Mouse (Mus musculus): ENCODE measurements around the gene Vma21. TPM values are rescaled to one million over a fixed set of nuclear protein-coding genes. Genes with fewer than 3 reads are reported as not detected.

Gene Vma21
- polyA plus RNA-seq, 1 experiment, result 28.3 TPM

GRCm38 (mm10) chrX:71816401-71816857, 705 bp downstream of the Vma21 start:
- Histone ChIP-seq H3K4me1 (ENCODE audit: control insufficient read depth, insufficient read depth, low read length) (no peaks in the 10 kb centered on the region), H3K36me3 (ENCODE audit: control insufficient read depth, insufficient read depth, low read length, poor library complexity, severe bottlenecking) (no peaks in the 10 kb centered on the region), H3K9me3 (replicated peaks; ENCODE audit: control insufficient read depth, insufficient read depth, low read length, poor library complexity, severe bottlenecking) (no peaks in the 10 kb centered on the region), H3K4me3 (ENCODE audit: low read depth, low read length) (peak overlapping the region; percentile 66), H3K27ac (ENCODE audit: insufficient read depth, low read length) (no peak overlapping the region), H3K27me3 (ENCODE audit: control insufficient read depth, insufficient read depth, low read length, poor library complexity, severe bottlenecking) (no peaks in the 10 kb centered on the region), H3K9ac (ENCODE audit: low read depth, poor library complexity, severe bottlenecking) (peak overlapping the region; percentile 38)
- TF ChIP-seq CTCF (IDR thresholded peaks at IDR 0.05; ENCODE audit: low read depth, low read length) (no peak), EP300 (IDR thresholded peaks at IDR 0.05; ENCODE audit: insufficient read depth, low read depth, low read length) (no peak), POLR2A (IDR thresholded peaks at IDR 0.05; ENCODE audit: insufficient read depth, low read length) (no peak)

GRCm38 (mm10) chrX:71816931-71817361, 1.2 kb downstream of the Vma21 start:
- Histone ChIP-seq H3K4me3 (ENCODE audit: low read depth, low read length) (peak overlapping the region; percentile 66), H3K4me1 (ENCODE audit: control insufficient read depth, insufficient read depth, low read length) (no peaks in the 10 kb centered on the region), H3K9me3 (replicated peaks; ENCODE audit: control insufficient read depth, insufficient read depth, low read length, poor library complexity, severe bottlenecking) (no peaks in the 10 kb centered on the region), H3K27me3 (ENCODE audit: control insufficient read depth, insufficient read depth, low read length, poor library complexity, severe bottlenecking) (no peaks in the 10 kb centered on the region), H3K36me3 (ENCODE audit: control insufficient read depth, insufficient read depth, low read length, poor library complexity, severe bottlenecking) (no peaks in the 10 kb centered on the region), H3K9ac (ENCODE audit: low read depth, poor library complexity, severe bottlenecking) (peak overlapping the region; percentile 38), H3K27ac (ENCODE audit: insufficient read depth, low read length) (no peak overlapping the region)
- no peak for TF ChIP-seq EP300 (IDR thresholded peaks at IDR 0.05; ENCODE audit: insufficient read depth, low read depth, low read length)
- no peak for TF ChIP-seq CTCF (IDR thresholded peaks at IDR 0.05; ENCODE audit: low read depth, low read length)
- TF ChIP-seq POLR2A (IDR thresholded peaks at IDR 0.05; ENCODE audit: insufficient read depth, low read length), result no peak

GRCm38 (mm10) chrX:71838911-71839310, 23.2 kb downstream of the Vma21 start:
- Histone ChIP-seq H3K27me3 (ENCODE audit: control insufficient read depth, insufficient read depth, low read length, poor library complexity, severe bottlenecking) (no peaks in the 10 kb centered on the region), H3K36me3 (ENCODE audit: control insufficient read depth, insufficient read depth, low read length, poor library complexity, severe bottlenecking) (no peaks in the 10 kb centered on the region), H3K9ac (ENCODE audit: low read depth, poor library complexity, severe bottlenecking) (no peak overlapping the region), H3K4me3 (ENCODE audit: low read depth, low read length) (no peak overlapping the region), H3K4me1 (ENCODE audit: control insufficient read depth, insufficient read depth, low read length) (no peaks in the 10 kb centered on the region), H3K9me3 (replicated peaks; ENCODE audit: control insufficient read depth, insufficient read depth, low read length, poor library complexity, severe bottlenecking) (no peaks in the 10 kb centered on the region), H3K27ac (ENCODE audit: insufficient read depth, low read length) (no peak overlapping the region)
- TF ChIP-seq EP300 (IDR thresholded peaks at IDR 0.05; ENCODE audit: insufficient read depth, low read depth, low read length), result no peak
- no peak for TF ChIP-seq POLR2A (IDR thresholded peaks at IDR 0.05; ENCODE audit: insufficient read depth, low read length)
- TF ChIP-seq CTCF (IDR thresholded peaks at IDR 0.05; ENCODE audit: low read depth, low read length), result no peak

- H3K9me3 ChIP-seq (replicated peaks; ENCODE audit: control insufficient read depth, insufficient read depth, low read length, poor library complexity, severe bottlenecking), result no peaks in the 10 kb centered on the region
- H3K27ac ChIP-seq (ENCODE audit: insufficient read depth, low read length), result no peak overlapping the region
- H3K9ac ChIP-seq (ENCODE audit: low read depth, poor library complexity, severe bottlenecking), result no peak overlapping the region
- H3K36me3 ChIP-seq (ENCODE audit: control insufficient read depth, insufficient read depth, low read length, poor library complexity, severe bottlenecking), result no peaks in the 10 kb centered on the region
- TF ChIP-seq POLR2A (IDR thresholded peaks at IDR 0.05; ENCODE audit: insufficient read depth, low read length), result no peak
- TF ChIP-seq CTCF (IDR thresholded peaks at IDR 0.05; ENCODE audit: low read depth, low read length), result no peak
- no peak for TF ChIP-seq EP300 (IDR thresholded peaks at IDR 0.05; ENCODE audit: insufficient read depth, low read depth, low read length)
- no peaks in the 10 kb centered on the region for H3K4me1 ChIP-seq (ENCODE audit: control insufficient read depth, insufficient read depth, low read length)
- H3K4me3 ChIP-seq (ENCODE audit: low read depth, low read length), result no peak overlapping the region
- H3K27me3 ChIP-seq (ENCODE audit: control insufficient read depth, insufficient read depth, low read length, poor library complexity, severe bottlenecking), result no peaks in the 10 kb centered on the region
Measured at GRCm38 (mm10) chrX:71846696-71847095, 31.0 kb downstream of the Vma21 start.

- no peak overlapping the region for H3K27ac ChIP-seq (ENCODE audit: insufficient read depth, low read length)
- no peaks in the 10 kb centered on the region for H3K9me3 ChIP-seq (replicated peaks; ENCODE audit: control insufficient read depth, insufficient read depth, low read length, poor library complexity, severe bottlenecking)
- no peak overlapping the region for H3K9ac ChIP-seq (ENCODE audit: low read depth, poor library complexity, severe bottlenecking)
- no peak overlapping the region for H3K4me3 ChIP-seq (ENCODE audit: low read depth, low read length)
- no peaks in the 10 kb centered on the region for H3K27me3 ChIP-seq (ENCODE audit: control insufficient read depth, insufficient read depth, low read length, poor library complexity, severe bottlenecking)
- no peaks in the 10 kb centered on the region for H3K36me3 ChIP-seq (ENCODE audit: control insufficient read depth, insufficient read depth, low read length, poor library complexity, severe bottlenecking)
- H3K4me1 ChIP-seq (ENCODE audit: control insufficient read depth, insufficient read depth, low read length), result no peaks in the 10 kb centered on the region
- TF ChIP-seq CTCF (IDR thresholded peaks at IDR 0.05; ENCODE audit: low read depth, low read length), result no peak
Measured at GRCm38 (mm10) chrX:71853798-71854197, 38.1 kb downstream of the Vma21 start.

Other genes starting within 250 kb of the Vma21 start
- 0.21 TPM in 1 of 2 replicates, not detected in the other for gene Gpr50, start 152.3 kb upstream of the Vma21 start, polyA plus RNA-seq (2011; ENCODE audit: insufficient read depth, insufficient read length, low read depth, missing spikeins)
- 0.96 TPM in 1 of 2 replicates, not detected in the other for gene Gm1141, start 105.1 kb downstream of the Vma21 start, polyA plus RNA-seq (2011; ENCODE audit: insufficient read depth, insufficient read length, low read depth, missing spikeins)
- gene Prrg3, start 146.7 kb downstream of the Vma21 start, polyA plus RNA-seq (2011; ENCODE audit: insufficient read depth, insufficient read length, low read depth, missing spikeins), result 8.9 and 9.0 TPM in 2 replicates
- not detected in 2 replicates for gene Fate1, start 157.1 kb downstream of the Vma21 start, polyA plus RNA-seq (2011; ENCODE audit: insufficient read depth, insufficient read length, low read depth, missing spikeins)
- not detected in 2 replicates for gene Cnga2, start 175.9 kb downstream of the Vma21 start, polyA plus RNA-seq (2011; ENCODE audit: insufficient read depth, insufficient read length, low read depth, missing spikeins)

All from ES-Bruce4 (cell line).